Mouse (Mus musculus) E14TG2a.4 (cell line): ENCODE results near the gene Itgb2l.

ENCODE experiments used
- CTCF ChIP-seq: conservative IDR thresholded peaks from 2 replicates; pipeline ENCODE4 v1.5.1; 2014; ENCODE audit warnings: low read length
- NANOG ChIP-seq: IDR thresholded peaks from 2 replicates; pipeline ENCODE4 v1.6.1; 2014; ENCODE audit warnings: borderline replicate concordance, low read length, mixed read lengths
- POU5F1 ChIP-seq: IDR thresholded peaks from 2 replicates; pipeline ENCODE4 v1.6.1; 2014; ENCODE audit warnings: low read length, borderline replicate concordance

DNA sequence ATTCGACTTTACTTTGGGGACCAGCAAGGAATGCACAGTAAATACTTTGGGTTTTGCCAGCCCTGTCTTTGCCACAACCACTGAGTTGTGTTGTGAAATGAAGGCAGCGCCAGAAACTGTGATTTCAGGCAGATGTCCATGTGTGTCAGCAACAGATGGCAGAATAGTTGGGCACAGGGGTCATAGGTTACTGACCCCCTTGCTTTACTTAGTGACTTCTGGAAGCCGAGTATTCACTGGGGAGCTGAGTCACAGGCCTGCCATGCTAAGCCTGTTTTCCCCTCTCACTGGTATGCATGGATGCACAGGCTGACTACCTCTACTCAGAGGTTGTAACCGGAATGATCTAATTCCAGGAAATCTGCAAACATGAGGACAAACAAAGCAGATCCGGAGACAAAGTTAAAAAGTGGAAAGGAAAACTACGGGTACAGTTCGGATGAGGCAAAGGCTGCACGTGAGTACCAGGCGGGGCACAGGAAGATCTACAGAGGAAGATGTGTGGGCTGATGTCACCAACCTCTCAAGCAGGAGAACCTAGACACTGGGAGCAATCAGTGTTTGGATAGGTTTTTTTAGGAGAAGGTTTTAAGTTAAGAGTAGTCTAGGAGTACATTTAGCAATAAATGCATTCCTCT, 47.3 kb downstream of the Itgb2l start:
- TF ChIP-seq CTCF (no peak), POU5F1 (no peak), NANOG (no peak)
